Mouse (Mus musculus): Measurements from ENCODE around the gene Prkag2.

DNA sequence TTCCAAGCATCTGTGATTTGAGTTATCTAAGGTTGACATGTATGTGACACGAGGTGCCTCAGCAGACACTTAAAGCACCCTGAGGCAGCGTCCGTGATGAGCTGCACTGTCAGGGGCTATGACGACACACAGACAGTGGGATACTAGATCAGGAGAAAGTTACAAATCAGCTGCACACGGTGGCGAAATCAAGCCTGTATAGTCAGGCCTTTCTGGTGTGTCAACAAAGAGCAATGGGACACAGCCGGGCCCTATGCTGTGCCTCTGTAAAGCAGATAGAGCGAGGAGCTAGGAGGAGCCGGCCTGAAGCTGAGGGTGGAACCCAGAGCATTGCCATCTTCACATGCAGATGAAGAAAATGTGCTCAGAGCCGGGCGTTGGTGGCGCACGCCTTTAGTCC, 12.3 kb downstream of the Prkag2 start:
- TF ChIP-seq CTCF (IDR thresholded peaks at IDR 0.05; ENCODE audit: low read depth, low read length) (no peak), GATA1 (IDR thresholded peaks at IDR 0.05; ENCODE audit: borderline replicate concordance, low read length) (no peak), TAL1 (conservative IDR thresholded peaks at IDR 0.05; ENCODE audit: low read depth, low read length) (no peak)

Data from G1E (cell line).